Mouse (Mus musculus): ENCODE measurements around the gene Ube2b.

The Ube2b gene

DNA sequence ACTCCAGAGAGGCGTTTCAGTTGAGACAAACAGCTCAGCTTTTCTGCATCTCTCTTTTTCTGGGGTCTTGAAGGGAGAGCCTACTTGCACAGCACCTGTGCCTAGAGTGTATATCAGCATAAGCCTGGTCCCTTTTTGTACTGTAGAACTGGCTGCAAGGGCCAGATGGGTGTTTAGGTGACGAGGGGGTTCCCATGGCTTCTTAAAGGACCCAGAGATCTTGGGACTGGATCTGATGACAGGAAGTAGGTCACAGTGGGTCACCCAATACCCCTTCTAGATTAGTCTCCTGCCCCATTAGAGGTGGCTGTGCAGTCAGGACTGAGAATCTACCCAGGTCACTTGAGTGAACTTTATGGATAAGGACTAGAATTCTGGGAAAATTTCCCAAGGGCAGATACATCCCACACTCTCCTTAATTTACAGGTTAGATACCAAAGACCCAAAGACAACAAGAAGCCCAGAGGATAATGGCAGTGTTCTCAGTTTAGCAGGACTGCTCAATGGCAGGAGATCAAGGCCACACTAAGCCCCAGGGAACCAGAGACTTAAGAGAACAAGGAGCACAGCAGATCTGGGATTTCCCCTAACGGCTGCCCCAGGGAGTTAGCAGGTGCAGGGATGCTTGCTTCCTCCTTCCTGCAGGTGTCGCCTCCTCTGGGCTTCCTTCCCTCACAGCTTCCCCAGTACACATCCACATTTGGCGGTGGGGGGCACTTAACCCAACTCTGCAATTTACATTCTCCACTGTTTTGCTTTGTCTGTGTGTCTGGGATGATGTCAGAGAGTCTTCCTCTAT, 64.7 kb downstream of the Ube2b start:
- no peak for DNase-seq (ENCODE audit: low spot score)

All from c-Kit-positive CD71-positive TER-119-positive erythroid progenitor cells, embryonic 14.5 days (primary cell).